Mouse (Mus musculus) forelimb bud, embryonic 11.5 days (tissue): ENCODE measurements at regions not wholly inside any gene's neighbourhood (a gene's known extent, or its start where the extent isn't known, plus 50 kb on each side); places are given as distances from the start of the nearest gene placed in this dataset.
A peak's percentile ranks its signal among the peaks of the same experiment; 100 is the strongest.

Source experiments
- DNase-seq: peaks from one replicate; pipeline ENCODE4 v3.0.0-alpha.2; 2012; ENCODE audit warnings: low read depth, low spot score

DNA sequence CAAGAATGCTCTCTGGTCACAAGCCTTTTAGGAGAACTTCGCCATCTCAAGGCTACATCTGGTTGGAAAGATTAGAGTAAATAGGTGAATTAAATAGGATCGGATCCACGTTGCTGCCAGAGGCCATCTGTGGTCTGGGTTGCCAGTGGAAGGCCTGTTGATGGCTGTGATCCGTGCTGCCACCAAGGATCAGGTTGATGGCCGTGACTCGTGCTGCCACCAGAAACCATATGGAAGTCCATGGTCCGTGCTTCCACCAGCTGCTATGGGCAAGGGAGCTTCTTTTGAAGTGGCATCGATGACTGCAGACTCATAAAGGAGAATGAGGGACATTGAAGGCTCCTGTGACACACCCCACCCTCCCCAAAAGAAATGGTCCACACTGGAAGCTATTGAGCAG, 79.6 kb downstream of the Atp1a1 start:
- DNase-seq: no peak

DNA sequence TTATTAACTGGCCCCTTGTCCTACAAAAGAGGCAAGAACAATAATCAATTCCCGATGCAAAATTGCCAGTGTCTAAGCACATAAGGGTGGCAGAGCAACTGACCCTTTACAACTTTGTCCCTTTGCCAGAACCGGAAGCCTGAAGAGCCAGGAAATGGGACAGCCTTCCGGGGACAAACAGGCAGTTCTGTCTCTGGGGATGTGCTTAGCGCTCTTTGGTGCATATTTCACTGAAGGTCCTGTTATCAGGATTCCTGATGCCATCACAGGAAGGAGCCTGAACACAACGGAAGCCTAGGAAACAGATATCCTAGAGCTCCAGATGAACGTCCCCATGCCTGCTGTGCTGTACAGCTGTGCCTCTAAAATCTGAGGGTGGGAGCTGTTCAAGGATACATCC, 80.0 kb downstream of the Atp1a1 start:
- DNase-seq: no peak

DNA sequence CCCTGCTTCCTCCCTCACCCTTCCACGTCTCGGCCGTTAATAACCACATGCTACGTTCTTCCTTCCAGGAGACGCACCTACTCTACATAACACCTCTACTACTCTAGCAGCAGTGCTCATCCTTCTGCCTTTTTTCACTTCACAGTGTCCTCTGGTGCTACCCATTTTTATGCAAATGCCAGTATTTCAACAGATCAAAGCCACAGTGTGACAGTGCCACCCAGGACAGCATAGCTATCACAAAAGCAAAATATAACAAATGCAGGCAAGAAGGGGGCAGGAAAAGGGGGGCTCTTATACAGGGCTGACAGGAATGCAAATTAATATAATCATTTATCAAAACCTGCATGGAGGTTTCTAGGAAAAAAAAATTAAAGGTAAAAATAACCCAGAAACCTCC, 81.2 kb downstream of the Atp1a1 start:
- no peak for DNase-seq

DNA sequence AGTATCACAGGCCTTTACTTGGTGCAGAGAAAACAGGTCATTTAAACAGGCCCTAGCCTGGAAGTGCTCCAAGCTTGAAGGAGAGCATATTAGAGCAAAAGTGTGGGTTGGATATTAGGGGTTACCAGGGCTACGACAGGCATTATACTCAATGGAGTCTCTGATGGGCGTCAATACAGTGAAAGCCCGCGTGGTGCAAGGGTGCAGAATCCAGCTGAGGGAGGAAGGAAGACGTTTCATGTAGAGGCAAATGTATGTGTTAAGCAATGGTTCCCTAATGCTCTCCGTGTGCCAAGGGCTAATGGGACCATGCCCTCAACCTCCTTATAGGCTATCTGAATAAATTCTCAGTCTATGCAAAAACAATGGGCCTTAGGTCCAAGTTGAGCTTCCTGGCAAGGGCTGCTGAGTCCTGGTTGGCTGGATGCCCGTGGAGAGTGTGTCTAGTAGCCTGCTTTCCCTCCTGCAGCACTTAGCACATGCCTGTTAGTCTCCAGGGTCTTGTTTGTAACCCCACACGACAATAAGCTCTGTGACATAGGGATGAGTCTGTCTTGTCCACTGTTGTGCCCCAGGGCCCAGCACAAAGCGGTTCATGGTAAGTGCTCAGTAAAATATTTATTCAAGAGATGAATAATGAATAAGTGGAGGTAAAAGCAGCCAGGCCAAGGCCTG, 82.1 kb downstream of the Atp1a1 start:
- DNase-seq: no peak

DNA sequence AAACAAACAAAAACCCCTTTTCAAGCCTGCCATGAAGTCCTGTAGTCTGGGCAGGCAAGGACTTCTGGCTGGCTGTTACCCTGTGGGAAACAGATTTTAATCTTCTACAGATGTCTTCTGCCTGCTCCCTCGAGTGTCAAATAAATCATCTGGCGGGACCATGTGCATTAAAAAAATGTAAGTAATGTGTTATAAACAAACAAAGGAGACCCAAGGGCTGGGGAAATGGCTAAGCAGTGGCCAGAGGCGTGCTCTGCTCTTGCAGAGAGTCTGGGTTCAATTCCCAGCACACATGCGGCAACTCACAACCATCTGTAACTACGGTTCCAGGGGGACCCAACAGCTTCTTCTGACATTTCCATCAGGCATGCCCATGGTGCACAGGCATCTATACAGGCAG, 83.3 kb downstream of the Atp1a1 start:
- peak; percentile 49 for DNase-seq

DNA sequence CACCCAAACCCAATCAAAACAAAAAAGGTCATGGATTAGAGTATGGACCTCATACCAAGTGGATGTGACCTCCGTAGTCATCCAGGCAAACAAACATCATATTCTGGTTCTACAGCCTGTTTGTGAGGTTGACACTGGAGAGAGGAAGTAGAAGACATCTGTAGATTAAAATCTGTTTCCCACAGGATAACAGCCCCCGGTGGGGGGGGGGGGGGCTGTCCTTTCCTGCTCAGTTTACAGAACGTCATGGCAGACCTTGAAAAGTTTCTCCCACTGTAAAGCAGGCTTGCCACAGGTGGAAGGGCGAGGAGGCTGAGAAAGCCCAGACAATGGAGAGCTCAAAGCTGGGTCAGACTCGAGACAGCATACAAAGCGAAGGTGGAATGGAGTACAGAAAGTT, 84.4 kb downstream of the Atp1a1 start:
- no peak for DNase-seq

DNA sequence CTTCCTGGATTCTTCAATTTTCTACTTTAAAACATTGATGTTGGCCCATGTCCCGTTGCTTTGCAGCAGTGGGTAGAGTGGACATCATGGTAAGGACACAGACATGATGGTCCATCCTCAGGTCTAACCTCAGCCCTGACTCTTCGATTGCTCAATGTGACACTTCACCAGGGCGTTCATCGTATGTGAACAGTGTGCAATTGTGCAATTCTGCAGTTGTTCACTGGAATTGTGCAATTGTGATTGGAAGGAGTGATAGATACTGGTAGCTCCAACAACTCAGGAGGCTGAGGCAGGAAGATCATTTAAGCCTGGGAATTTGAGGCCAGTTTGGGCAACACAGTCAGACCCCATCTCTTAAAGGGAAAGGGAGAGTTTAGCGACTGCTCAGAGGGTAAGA, 84.9 kb downstream of the Atp1a1 start:
- DNase-seq: no peak

DNA sequence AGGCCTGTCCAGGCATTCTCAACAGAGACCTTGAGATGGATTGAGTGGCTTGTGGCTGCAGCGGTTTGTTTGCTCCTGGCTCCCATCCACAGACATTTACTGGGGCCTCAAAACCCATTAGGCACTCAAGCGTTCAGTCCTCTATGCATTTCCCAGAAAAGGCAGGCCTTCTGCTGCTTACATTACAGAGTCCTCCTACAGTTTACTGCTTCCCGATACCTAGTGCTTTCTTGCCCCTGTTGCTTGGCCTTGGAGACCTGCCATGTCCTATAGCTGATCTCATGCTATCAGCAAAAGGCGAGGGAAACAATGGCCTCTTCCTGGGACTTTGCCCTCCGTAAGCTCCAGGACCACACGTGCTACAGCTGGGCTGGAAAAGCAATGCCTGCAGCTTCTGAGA, 85.7 kb downstream of the Atp1a1 start:
- no peak for DNase-seq

DNA sequence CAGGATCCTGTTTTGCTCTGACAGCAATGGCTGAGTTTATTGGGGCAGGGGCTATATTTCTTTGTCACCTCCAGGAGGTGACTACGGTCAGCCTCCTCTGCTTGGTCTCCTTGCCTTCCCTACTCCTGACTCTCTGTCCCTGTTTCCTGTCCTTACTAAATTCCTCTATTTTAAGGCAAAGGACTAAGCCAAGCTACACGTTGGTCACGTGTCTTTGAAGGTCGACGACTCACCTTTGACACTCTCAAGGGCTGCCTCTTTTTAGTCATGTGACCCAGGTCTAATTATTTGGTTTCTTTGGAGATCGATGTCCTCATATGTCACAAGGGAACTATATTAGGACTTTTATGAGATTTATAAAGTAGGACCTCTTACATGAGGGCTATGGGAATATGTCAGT, 86.9 kb downstream of the Atp1a1 start:
- no peak for DNase-seq

DNA sequence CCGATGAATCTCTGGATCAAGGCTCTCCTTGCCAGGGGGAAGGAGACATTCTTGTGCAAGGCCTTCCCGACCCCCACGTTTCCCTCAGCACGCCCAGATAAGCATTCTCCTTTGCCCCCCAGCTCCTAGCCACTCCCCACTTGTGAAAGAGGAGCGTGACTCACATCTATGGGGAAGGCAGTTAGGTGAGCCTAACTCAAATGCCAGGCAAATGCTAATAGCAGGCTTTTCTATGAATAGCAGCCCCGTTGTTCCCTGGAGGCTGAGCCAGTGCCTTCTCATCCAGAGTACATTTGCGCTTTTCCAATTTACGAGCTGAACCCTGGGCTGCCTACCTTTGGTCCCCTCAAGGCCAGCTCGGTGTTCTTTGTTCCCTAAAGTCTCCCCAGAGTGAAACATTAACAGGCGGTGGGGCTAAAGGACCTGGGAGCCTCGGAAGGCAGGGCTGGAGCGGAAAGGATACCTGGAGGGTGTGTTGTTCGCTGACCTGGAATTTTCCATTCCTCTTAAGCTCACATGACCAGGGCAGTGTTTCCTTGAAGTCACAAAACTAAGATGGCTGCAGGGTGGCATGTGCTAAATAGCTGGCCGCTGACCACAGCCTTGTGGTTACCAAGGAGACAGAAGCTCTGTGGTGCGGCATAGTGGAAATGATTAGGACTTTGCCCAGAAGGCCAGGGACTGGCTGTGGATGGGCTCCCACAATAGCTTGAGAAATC, 87.5 kb downstream of the Atp1a1 start:
- peak; percentile 20 for DNase-seq

DNA sequence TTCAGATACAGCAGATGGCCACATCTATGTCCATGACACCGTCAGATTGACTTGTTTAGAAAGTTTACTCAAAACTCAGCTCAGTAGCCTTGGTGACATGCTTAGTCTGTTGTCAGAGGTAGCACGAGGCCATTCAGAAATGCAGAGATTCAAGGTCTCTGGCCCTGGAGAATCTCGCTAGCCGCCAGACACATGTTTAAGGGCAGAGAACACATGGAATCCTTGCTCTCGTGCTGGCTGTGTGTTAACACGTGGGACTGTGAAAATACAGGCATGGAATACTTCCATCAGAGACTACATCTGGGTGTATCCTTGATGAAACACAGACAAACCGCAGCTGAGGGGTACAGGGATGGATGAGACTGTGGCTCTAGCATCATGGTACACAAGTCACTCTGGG, 88.9 kb downstream of the Atp1a1 start:
- DNase-seq: no peak

DNA sequence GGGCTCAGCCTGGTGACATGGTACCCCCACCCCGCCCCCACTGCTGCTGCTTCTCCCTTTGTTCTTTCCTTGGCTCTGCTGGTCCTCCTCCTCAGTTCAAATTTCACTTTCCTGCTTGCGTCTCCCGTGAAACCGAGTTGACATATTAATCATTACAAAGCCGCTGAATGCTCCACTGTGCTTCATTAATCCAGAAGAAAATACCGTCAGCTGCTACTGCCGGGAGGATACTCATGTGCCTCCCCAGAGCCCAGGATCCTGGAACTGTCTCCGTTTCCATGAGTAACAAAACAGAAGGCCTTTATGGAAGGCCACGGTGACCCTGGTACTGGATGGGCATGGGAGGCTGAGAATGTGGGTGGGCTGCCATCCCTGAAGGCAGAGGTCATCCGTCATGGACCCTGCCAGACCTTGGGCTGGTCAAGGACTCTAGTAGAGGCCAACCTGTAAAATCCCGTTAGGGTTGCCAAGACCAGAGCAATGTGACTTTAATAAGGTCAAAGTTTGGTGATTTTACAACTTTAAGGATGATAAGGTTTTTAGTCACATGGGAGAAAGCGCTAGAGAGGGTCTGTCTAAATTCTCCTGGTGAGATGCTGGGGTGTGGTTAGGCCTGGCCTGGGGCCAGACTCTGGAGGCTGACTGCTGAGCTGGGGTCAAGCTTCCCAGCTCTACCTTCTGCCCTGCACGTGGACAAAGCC, 90.7 kb downstream of the Atp1a1 start:
- DNase-seq: no peak
